Mouse (Mus musculus): ENCODE results near the gene Klhl29.

Gene Klhl29

DNA sequence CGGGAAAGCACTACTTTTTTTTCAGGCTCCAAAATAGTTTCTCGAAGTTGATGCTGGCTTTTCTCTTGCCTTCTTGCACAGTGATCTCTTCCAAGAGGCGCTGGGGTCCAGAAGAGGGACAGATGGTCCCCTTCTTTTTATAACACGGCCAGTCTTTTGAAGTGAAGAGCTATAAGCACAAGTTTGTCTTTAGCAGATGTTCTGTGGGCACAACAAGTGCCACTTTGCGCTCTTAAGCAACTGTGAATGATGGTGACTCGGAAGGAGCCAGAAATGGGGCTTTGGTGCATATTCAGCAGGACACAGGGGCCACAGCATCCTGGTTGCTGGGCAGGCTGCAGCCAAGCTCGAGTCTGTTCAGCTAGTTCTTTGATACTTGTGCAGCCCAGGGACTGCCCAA is 249.6 kb downstream of the Klhl29 start:
- no peak for DNase-seq (ENCODE audit: low read depth)

DNA sequence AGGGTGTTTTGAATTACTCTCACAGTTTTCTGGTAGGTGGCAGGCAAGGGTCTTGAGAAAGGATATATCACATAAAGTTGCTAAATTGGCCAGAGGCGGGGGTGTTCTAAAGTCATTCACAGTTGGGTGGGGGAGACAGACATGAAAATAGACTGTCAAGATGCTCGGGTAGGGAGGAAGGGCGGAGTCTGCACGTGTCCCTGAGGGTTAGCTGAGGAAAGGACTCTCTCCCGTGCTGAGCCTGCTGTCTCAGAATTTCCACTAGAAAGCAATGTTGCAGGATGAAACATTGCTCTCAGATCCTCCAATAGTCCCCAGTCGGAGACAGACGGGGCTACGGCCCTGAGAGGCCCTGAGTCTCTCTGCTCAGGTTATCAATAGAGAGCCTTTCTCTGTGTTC is 252.5 kb downstream of the Klhl29 start:
- no peak for DNase-seq (ENCODE audit: low read depth)

DNA sequence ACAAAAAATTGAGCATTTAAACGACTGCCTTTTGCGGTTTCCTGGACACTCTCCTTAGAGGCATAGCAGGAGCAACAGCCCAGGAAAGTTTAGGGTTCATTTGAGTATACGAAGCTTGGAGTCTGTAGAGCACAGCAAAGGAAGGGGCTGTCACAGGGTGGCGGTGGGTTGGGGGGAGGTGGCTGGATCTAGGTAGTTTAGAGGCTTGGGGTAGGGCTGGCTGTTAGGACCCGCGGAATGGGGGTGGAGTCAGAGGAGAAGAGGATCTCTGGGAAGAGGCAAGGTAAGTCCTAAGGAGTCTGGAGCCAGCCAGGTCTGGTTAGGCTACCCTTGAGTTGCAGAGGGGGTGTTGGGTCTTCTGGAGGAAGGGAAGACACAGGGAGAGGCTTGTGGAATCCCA is 255.2 kb downstream of the Klhl29 start:
- DNase-seq (ENCODE audit: low read depth) = no peak

DNA sequence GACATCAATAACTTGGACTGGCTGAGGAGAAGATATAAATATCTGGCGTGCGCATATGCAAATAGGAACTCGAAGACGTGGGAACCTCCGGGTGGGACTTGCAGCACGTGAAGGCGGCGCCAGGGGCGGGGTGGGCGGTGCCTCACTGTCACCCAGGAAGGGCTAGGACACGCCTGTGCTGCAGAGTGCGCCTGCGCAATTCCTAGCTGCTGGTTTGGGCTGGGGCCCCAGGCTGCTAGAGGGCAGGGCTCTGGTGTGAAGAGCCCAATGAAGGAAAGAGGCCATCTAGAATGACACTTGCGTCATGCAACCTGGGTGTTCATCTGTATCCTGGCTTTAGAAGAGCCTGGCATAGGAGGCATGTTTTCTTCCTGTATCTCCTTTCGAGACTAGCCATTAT is 255.8 kb downstream of the Klhl29 start:
- DNase-seq (ENCODE audit: low read depth) = no peak

DNA sequence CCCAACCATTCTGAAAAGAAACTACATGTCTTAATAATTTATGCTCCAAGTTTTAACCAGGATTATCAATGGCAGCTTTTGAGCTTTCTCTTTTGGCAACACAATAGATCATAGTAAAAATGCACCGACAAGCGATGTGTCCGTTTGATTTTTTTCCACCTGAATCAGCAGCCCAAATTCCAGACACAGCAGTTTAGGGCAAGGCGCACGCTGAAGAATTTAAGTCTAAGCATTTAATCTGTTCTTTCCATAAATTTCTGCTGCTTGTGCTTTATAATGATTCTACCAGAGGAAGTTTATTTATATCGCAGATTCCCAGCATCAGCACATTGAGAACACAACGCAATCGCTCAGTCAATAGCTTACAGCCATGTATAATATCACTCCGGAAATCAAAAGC is 256.2 kb downstream of the Klhl29 start:
- no peak for DNase-seq (ENCODE audit: low read depth)

DNA sequence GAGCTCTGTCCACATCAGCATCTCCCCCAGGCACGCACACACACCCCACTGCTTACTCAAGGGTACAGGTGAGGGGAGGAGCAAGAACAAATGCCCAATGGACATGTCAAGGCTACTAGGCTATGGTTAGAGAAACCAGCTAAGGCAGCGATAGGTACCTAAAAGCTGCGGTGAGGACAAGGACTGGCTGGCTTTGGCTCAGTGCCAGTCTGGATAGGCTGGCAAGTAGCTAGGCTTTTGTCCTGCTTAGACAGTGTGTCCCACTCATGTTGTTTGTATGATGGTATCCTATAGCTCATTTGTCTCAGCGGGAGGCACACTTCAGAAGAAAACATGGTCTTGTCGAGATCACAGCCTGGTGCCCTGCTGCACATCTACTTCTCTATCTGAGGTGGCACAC is 258.9 kb downstream of the Klhl29 start:
- no peak for DNase-seq (ENCODE audit: low read depth)

DNA sequence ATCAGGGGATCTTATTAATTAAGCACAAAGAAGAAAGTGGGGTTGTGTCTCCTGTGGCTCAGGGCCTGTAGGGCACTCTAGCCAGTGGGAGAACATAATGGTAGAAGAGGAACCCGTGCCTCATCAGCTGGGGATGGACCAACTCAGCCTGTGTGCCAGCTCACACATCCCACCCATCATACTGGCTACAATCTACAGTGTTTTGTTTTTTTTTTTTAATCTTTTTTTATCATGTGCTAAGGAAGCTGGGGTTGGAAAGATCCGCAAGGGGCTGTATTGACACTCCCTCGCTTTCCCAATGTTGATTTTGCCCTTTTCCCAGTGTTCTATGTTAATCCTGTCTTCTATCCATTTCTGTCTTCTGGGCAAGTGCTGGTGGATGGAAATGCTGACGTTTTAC is 260.9 kb downstream of the Klhl29 start:
- DNase-seq (ENCODE audit: low read depth) = no peak

DNA sequence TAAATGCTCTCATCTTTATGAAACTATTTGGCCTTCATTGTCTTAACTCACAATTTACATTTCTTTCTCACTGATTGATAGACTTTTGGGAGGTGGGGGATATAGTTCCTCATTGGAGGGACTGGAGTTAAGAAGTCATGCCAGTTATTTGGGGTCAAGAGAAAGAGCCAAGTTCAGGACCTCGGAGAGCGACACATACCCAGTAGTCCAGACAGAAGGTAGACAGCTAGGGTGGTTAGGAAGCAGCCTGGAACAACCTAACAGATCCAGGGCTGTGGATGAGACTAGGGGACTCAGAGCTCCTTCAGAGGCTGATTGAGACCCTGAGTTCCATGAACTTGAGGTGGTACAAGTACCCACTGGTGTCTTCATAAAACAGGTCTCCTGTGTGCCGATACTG is 264.1 kb downstream of the Klhl29 start:
- DNase-seq (ENCODE audit: low read depth) = peak; percentile 59

DNA sequence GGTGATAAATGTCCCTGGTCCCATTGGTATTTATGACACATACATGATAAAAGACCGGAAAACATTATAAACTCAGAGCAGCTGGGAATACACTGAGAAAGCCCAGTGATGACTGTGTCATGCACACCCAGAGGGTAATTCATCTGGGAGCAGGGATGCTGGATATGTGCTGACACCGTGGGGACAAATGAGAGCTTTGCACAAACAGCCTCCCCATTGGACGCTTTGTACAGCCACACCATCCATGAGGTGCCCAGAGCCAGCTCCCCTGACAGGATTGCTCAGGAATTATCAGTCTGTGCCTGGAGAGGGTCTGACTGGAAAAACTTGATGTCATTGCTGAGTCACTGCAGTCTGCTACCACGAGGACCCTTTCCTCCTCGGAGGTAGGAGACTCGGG is 266.9 kb downstream of the Klhl29 start:
- peak; percentile 5 for DNase-seq (ENCODE audit: low read depth)

DNA sequence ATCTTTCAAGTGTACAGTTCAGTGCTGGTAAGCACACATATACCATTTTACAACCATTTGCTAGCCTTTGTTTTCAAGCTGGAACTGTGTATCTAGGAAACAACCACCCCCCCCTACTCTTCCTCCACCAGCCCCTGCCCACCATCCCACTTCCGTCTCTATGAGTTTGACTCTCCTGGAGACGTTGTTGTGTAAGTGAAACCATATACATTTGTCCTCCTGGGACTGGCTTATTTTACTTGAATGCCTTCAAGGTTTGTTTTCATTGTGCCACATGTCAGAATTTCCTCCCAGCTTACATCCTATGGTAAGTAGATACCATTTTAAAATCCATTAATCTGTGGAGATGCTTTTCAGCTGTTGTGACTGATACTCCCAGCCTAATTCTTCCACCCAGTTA is 267.7 kb downstream of the Klhl29 start:
- DNase-seq (ENCODE audit: low read depth) = no peak

DNA sequence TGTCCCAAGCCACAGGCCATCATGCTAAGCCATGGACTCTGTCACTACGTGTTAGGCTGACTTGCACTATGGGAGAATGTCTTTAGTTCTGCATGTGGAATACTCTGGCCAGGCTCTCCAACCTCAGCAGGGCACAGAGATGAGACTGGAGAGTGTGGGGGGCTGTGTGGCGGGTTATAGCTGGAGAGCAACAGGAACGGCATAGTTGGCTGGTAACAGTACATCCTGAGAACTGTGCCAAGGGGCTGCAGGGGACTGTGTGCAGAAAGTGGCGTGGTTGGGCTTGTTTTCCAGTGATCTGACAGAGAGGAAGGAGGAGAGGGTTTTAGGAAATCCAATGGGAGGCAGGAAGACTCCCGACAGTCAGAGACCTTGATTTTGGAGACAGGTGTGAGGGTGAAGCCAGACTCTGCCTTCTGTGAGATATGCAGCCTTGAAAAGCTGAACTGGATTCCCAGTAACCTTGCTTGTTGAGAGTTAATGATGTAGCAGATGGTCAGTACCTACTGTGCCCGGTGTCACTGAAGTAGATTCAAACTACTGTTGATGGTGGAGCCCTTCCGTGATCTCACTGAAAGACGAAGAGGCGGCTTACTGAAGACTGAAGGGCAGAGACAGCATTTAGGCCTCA is 270.9 kb downstream of the Klhl29 start:
- no peak for DNase-seq (ENCODE audit: low read depth)

DNA sequence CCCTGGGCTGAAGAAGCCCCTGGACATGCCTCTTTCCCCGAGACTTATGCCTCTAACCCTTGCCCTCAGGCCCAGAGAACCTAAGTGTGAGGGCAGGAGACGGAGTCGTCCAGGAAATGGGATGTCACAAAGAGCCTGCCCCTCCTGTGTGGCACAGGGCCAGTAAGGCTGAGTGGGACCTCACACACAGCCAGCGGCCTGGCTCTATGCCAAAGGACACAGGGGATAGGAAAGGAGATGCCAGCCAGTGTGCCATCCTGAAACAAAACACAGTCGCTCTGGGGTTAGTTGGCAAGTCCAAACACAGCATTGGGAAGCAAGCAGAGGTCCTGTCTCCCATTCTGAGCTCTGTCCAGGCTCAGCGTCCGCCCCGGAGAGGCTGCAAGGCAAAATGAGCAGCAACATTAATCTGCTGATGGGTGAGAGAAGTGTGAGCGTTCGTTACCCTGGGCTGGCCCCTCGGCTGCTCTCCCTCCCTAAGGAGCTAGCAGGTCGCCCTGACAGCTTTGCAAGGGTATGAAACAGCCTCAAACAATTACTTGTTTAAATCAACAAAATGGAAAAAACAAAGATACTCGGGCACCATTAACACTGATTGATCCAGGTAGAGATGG is 274.0 kb downstream of the Klhl29 start:
- DNase-seq (ENCODE audit: low read depth) = peak; percentile 23

DNA sequence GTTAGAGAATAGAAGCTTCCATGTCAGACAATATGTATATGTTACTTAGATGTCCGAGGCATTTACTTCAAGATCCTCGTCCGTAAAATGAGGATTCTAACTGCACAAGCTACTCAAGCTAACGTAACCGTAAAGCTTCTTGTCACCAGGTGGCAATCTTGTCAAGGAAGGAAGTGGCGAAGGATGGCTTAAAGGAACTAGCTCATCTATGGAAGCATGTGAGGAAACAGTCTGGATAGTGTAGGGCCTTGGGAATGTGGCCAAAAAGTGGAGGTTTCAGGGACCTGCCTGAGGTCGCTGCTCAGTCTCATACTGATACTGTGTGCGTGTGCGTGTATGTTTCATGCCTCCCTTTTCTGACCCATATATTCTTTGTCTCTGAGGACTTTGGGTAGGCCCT is 275.9 kb downstream of the Klhl29 start:
- DNase-seq (ENCODE audit: low read depth) = peak; percentile 18

DNA sequence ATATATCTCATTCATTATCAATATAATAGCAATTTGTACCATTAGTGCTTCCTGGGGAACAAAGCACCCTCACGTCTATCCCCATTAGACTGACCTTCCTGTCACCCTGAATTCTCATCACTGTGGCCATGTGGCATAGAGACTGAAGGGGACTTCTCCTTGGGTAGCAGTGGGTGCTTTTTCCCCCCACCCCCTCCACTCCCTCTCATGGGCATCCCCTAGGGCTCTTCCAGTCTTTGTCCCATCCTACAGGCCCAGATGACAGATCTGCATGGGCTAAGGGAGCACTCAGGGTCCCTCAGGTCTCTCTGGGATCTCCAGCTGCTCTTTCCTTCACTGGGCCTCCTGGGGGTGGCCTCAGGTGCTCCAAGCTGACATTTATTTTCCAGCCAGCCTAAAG is 286.8 kb downstream of the Klhl29 start:
- no peak for DNase-seq (ENCODE audit: low read depth)

DNA sequence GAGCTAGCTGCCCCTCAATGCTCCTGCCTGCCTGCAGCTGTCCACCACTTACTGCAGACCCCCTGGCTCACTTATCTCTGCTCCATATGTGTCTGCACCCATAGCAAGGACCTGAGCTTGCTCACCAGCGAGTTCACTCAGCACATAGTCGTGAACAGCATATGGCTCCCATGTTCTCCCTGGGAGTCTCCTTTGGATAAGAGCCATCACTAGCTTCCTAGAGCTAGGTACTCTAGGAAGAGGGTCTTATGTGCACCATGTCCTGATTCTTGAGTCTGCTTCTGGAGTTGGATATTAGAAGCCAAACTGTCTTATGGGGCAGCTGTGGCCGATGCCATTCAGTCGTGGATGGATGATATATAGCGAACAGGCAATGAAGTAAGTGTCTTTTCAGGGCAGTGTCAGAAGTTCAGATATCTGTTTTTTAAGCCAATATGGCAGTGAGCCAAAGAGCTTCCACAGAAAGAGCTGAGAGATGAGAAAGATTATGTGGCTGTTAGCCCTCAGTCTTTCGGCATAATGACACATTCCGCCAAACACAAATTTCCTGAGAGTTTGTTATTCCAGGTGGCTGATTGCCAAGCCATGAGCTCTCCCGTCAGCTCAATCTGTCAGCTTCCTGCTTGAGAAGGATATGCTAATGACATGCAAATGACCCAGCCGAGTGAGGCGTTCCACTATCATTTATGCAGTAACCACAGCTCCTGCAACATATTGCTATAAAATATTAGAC is 287.5 kb downstream of the Klhl29 start:
- DNase-seq (ENCODE audit: low read depth) = peak; percentile 43

DNA sequence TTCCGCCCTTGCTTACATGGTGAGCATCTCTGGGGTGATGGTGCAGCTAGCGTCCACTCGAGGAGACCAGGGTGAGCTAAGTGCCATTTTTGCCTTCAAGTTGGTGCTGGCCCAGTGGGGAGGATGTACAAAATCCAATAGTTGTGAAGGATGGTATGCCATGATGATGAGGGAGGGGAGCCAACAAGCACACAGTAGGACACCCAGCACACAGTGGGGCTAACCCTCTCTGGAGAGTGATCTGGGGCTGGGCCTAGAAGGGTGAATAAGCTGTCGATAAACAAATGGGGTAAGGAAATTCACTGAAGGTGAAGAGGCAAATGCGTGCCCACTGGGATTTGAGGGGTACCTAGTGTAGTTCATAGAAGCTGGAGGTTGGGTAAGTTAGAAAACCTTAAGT is 290.8 kb downstream of the Klhl29 start:
- no peak for DNase-seq (ENCODE audit: low read depth)

DNA sequence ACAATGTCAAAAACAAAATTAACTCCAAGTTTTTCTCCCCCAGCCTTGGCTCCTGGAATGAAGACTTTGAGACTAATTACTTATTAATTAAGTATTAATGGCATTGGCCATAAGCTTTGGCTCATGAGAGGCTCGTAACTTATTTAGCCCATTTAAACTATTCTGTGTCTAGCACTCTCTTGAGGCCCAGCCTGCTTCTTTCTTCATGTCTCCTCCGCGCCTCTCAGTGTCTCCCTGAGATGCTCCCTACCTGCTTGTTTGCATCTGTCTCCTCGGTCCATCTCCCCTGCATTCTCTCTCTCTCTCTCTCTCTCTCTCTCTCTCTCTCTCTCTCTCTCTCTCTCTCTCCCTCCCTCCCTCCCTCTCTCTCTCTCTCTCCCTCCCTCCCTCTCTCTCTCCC is 294.0 kb downstream of the Klhl29 start:
- no peak for DNase-seq (ENCODE audit: low read depth)

DNA sequence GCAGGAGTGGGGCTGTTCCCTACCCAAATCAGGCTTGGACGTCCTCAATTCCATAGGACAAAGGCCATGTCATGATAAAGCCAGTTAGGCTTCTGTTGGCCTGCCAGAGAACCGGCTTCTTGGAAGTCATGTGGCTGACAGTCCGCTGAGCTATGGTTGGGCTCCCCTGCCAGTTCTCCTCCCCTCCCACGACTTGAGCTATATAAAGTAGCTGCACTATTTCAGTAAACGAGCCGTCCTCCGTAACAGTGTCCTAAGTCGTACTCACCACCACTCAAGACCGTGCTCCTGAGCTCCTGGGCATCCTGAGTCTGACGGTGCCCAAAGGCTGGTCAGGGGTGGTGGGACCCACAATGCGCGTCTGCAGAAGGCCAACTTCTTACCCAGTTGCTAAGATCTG is 302.3 kb downstream of the Klhl29 start:
- DNase-seq (ENCODE audit: low read depth) = no peak

DNA sequence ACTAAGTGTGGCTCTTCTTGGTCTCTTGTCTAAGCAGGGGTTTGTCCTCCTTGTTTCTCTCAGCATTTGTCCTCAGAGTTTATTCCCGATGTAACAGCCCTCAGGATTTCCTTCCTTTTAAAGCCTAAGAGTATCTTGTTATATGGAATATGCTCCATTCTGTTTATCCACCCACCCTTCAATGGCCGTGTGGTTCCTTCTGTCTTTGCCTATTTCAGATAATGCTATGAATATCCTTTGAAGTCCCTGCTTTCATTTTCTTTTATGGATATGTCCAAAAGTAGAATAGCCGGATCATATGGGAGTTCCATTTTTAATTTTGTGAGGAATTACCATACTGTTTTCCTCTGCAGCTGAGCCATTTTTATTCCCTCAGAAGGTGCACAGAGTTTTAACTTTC is 305.4 kb downstream of the Klhl29 start:
- DNase-seq (ENCODE audit: low read depth) = no peak

DNA sequence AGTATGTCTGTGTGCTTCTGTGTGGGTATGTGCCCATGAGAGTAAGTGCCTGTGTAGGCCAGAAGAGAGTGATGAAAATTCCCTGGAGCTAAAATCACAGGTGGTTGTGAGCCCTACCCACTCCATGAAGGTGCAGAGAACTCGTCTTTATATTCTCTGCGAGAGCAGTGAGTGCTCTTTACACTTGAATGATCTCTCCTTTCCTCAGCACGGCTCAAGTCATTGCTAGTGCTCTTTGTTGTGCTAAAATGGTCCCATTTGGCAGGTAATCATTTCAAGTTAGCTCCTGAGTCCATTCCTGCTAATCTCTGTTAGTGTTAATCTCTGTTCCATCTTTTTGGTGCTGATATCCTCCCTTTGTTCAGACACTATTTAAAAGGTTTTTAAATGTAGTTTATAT is 307.9 kb downstream of the Klhl29 start:
- DNase-seq (ENCODE audit: low read depth) = no peak

DNA sequence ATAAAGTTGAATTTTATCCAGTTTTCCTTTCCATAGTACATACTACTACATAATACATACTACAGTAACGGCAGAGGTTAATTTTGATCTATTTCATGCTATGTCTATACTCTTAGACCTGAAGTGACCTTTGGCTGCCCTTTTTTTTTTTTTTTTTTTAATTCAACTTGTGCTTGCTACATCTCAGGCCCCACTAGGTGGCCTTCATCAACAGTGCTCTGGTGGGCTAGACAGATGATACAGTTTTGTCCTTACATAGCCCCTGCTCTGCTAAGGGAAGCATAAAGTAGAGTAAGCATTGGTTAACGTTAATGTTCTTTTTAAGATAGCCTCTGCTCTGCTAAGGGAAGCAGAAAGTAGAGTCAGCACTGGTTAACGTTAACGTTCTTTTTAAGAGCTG is 327.4 kb downstream of the Klhl29 start:
- no peak for DNase-seq (ENCODE audit: low read depth)

DNA sequence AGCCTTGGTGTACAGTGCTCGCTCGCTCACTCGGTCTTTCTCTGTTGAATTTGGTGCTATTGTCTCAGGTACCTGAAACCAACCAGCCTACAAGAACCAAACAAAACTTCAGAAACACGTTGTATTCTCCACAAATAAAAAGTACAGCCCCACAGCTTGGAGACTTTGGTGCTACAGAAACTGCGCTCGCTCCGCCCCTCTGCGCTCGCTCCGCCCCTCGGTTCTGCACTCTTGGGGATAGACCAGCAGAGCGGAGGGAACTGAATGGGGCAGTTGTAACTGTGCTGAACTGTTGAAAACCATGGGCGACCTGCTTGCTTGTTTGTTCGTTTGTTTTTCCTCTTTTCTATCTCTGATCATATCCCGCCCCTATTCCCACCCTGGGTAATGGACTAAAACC is 331.3 kb downstream of the Klhl29 start:
- DNase-seq (ENCODE audit: low read depth) = no peak

DNA sequence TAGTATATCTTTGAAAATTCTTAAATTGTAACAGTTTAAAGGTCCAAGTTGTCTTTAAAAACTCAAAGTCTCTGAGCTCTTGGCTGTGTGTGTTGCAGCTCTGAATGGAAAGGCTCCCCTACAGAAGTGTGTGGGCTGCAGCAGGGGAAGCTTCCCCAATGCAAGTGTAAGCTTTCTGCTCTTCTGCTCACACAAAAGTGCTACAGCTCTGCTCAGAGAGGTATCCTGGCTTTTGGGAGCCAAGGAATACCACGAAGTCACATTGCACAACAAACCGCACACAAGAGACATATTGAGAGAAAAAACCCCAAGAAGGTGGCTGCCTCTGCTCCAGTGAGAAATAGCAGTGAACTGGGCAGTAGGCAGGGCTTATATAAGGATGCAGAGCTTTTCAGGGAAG is 337.5 kb downstream of the Klhl29 start:
- DNase-seq (ENCODE audit: low read depth) = no peak

DNA sequence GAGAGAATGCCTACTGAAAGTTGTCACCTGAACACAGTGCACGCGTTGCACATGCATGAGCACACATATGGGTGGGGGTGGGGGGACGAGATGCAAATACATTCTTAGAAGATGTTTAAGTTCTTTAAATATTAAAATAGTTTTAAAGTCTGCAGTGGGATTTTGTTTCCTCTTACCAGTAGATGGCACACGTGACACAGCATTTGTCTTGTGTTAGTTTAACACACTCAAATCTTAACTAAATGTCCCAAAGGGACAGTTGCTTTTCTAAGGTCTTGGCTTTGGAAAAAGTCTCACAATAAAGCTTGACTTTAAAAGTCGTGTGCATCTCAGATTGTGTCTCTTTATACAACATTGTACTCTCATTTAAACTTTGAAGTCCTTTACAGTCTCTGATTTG is 346.4 kb downstream of the Klhl29 start:
- DNase-seq (ENCODE audit: low read depth) = peak; percentile 45
